Mouse (Mus musculus) megakaryocyte, embryonic 14.5 days (primary cell): ENCODE data around the gene Gm3636. TPM values are rescaled to one million over a fixed set of nuclear protein-coding genes. Genes with fewer than 3 reads are reported as not detected.
"Not testable (repeated sequence)": the region's sequence is repeated elsewhere in the genome, so short reads cannot be mapped to it uniquely, and the experiment has no call there.

Source experiments
- H3K27me3 ChIP-seq: replicated peaks from 2 replicates; pipeline ENCODE3; 2012; ENCODE audit warnings: inconsistent platforms
- H3K36me3 ChIP-seq: replicated peaks from 2 replicates; pipeline ENCODE3; 2012; ENCODE audit warnings: low read length, inconsistent platforms, mixed read lengths
- H3K4me1 ChIP-seq: 2 replicates; pipeline ENCODE4 v1.6.1; 2012; ENCODE audit warnings: inconsistent platforms
- H3K4me3 ChIP-seq: replicated peaks from 2 replicates; pipeline ENCODE3; 2012; ENCODE audit warnings: moderate library complexity, mild to moderate bottlenecking, inconsistent platforms
- H3K9me3 ChIP-seq: 2 replicates; pipeline ENCODE4 v1.6.1; 2012; ENCODE audit warnings: inconsistent platforms
- polyA plus RNA-seq: library from polyadenylated mRNA; stranded (reverse); fragments of >175 nt; gene quantifications from 2 replicates; pipeline ENCODE4 v1.2.3, GENCODE M21; 2012; ENCODE audit warnings: low replicate concordance; ENCODE audit not compliant: insufficient read depth

Gene Gm3636
- not detected in 2 replicates for polyA plus RNA-seq

GRCm38 (mm10) chr14:6742232-6742631, at the start of gene Gm3636:
Gene Gm3636 (minus strand): TSS chr14:6742332.
- not testable (repeated sequence) for H3K4me1 ChIP-seq, H3K4me3 ChIP-seq, H3K9me3 ChIP-seq, H3K36me3 ChIP-seq, H3K27me3 ChIP-seq

DNA sequence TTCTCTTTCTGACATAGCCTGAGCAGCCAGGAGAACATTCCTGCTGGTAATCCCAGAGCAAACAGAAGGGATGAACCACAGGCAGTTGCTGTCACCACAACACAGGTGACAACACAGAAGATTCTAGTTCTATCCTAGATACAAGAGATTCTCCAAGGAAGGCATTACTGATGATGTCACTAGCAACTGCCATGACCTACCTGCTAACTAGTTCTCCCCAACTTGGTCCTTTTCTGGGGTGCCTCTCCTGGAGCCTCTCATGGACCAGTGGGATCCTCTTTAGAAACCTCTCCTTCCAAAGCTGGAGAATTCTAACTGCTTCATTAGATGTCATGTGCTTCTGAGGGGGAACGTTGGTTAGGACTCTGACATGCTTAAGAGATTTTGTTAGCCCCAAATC, 32.2 kb upstream of the Gm3636 start, which contains the start of gene Gm8362:
TSS of gene Gm8362 (minus strand) at position 101 of the 400 bp plus-strand sequence.
- H3K9me3 ChIP-seq, H3K4me3 ChIP-seq, H3K4me1 ChIP-seq, H3K36me3 ChIP-seq, H3K27me3 ChIP-seq: not testable (repeated sequence)

DNA sequence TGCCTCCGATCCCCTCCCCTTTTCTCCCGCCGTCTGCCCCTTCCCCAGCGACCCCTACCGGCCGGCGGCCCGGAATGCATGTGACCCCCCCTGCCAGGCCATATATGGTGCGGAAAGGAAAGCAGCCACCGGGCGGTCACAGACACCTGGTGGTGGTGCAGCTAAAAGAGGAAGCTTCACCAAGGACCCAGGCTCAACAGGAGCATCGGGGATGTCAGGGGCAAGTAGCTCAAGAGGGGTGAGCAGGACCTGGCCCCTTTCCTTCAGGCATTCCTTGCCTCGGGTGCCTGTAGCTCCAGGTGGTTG, 15.1 kb upstream of the Gm3636 start:
- H3K4me3 ChIP-seq, H3K36me3 ChIP-seq, H3K27me3 ChIP-seq, H3K9me3 ChIP-seq, H3K4me1 ChIP-seq: not testable (repeated sequence)

- not testable (repeated sequence) for H3K4me1 ChIP-seq, H3K27me3 ChIP-seq, H3K9me3 ChIP-seq, H3K36me3 ChIP-seq, H3K4me3 ChIP-seq
These were observed 14.5 kb upstream of the Gm3636 start for GRCm38 (mm10) chr14:6756384-6757230.

- not testable (repeated sequence) for H3K36me3 ChIP-seq, H3K4me3 ChIP-seq, H3K9me3 ChIP-seq, H3K27me3 ChIP-seq, H3K4me1 ChIP-seq
These were observed 22.0 kb downstream of the Gm3636 start, which contains the start of gene Gm8050 for GRCm38 (mm10) chr14:6720151-6720550. Gene Gm8050 (minus strand): TSS chr14:6720251.

Other genes starting within 250 kb of the Gm3636 start
- not detected in 2 replicates for gene Gm8356, start 205.0 kb downstream of the Gm3636 start, polyA plus RNA-seq
- gene Gm3629, start 151.7 kb downstream of the Gm3636 start, polyA plus RNA-seq: not detected in 2 replicates
- gene Gm3460, start 119.9 kb downstream of the Gm3636 start, polyA plus RNA-seq: not detected in 2 replicates
- gene Gm10251, start 58.2 kb downstream of the Gm3636 start, polyA plus RNA-seq: not detected in 2 replicates
- not detected in 2 replicates for gene Gm8050, start 22.1 kb downstream of the Gm3636 start, polyA plus RNA-seq
- not detected in 2 replicates for gene Gm8362, start 32.1 kb upstream of the Gm3636 start, polyA plus RNA-seq
- not detected in 2 replicates for gene Gm3642, start 98.0 kb upstream of the Gm3636 start, polyA plus RNA-seq
- gene Gm3667, start 147.6 kb upstream of the Gm3636 start, polyA plus RNA-seq: not detected in 2 replicates
- not detected in 2 replicates for gene Gm6356, start 231.5 kb upstream of the Gm3636 start, polyA plus RNA-seq